Mouse (Mus musculus) MEL (cell line): ENCODE results near the gene Khnyn.

Experiments used
- ELF1 ChIP-seq: IDR thresholded peaks from 2 replicates; pipeline ENCODE4 v1.6.1; 2014; ENCODE audit warnings: low read depth, mild to moderate bottlenecking, inconsistent platforms, low read length, improper control_type of control experiment, moderate library complexity
- GATA1 ChIP-seq: IDR thresholded peaks from 2 replicates; pipeline ENCODE4 v1.6.1; 2011; ENCODE audit warnings: low read depth, low read length, improper control_type of control experiment
- POLR2A ChIP-seq, 2 experiments: IDR thresholded peaks; 2 replicates each; pipeline ENCODE4 v1.6.1; 2011 to 2012; ENCODE audit warnings: low read length in 2 of 2, mild to moderate bottlenecking in 2 of 2, control low read depth in 1 of 2, improper control_type of control experiment in 1 of 2, low read depth in 1 of 2, moderate library complexity in 1 of 2; ENCODE audit not compliant: control insufficient read depth in 1 of 2, insufficient read depth in 1 of 2, poor library complexity in 1 of 2
- UBTF ChIP-seq: IDR thresholded peaks from 2 replicates; pipeline ENCODE4 v1.6.1; 2012; ENCODE audit warnings: low read depth, mild to moderate bottlenecking, inconsistent platforms, low read length, improper control_type of control experiment, moderate library complexity, borderline replicate concordance; ENCODE audit not compliant: insufficient read depth
- ZC3H11A ChIP-seq: IDR thresholded peaks from 2 replicates; pipeline ENCODE4 v1.6.1; 2012; ENCODE audit warnings: low read depth, mild to moderate bottlenecking, inconsistent platforms, low read length, improper control_type of control experiment
- ZNF384 ChIP-seq: IDR thresholded peaks from 2 replicates; pipeline ENCODE4 v1.6.1; 2012; ENCODE audit warnings: low read depth, mild to moderate bottlenecking, inconsistent platforms, low read length, improper control_type of control experiment

DNA sequence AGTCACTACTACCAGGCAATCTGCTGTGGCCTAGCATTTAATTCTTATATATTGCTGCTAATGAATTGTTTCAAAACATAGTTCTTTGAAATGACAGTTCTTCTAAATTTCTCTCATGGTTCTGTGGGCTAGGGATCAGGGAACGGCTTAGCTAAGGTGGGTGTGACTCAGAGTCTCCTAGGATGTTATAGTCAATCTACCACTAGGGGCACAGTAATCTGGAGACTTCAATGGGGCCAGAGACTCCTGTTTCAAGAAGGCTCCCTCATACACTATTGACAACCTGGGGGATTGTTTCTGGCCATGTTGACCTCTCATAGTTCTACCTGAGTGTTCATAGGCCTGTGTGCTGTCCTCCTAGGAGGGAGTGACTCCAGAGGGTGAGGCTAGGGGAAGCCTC lies 20.8 kb downstream of the Khnyn start:
- no peak for TF ChIP-seq POLR2A (IDR thresholded peaks at IDR 0.05; ENCODE audit: control insufficient read depth in 1 of 2, insufficient read depth in 1 of 2, low read depth in 1 of 2, low read length in 2 of 2, poor library complexity in 1 of 2)
- no peak for TF ChIP-seq ELF1
- TF ChIP-seq ZNF384, result no peak
- no peak for TF ChIP-seq UBTF
- no peak for TF ChIP-seq GATA1
- TF ChIP-seq ZC3H11A, result no peak
